Mouse (Mus musculus): Measurements from ENCODE around the gene Gzma.

DNA sequence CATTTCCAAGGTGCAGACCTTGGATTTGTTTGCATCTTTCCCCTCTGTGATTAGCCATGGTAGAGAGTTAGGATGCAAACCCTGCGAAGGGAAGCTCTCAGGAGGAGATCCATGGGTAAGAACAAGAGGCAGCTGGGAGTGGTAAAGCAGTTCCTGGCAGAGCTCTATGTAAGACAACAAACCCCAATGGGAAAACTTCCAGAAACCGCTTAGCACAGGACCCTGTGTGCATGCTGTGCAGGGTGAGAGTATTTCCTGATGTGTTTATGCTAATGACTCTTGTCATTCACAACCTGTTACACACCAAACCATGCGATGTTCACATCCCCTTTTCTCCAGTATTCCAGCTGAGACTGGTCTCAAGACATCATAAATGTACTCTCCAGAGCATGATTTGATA, 3.8 kb downstream of the Gzma start:
- TF ChIP-seq CTCF (IDR thresholded peaks at IDR 0.05; ENCODE audit: control insufficient read depth, insufficient read depth, insufficient read length) (no peak), CEBPB (IDR thresholded peaks at IDR 0.05; ENCODE audit: low read depth) (no peak), MYOG (IDR thresholded peaks at IDR 0.05; ENCODE audit: control insufficient read depth, extremely low read depth, insufficient read length) (no peak), MYOD1 (IDR thresholded peaks at IDR 0.05; ENCODE audit: control insufficient read depth, insufficient read length, low read depth) (no peak), USF1 (IDR thresholded peaks at IDR 0.05; ENCODE audit: low read depth) (no peak), FOSL1 (IDR thresholded peaks at IDR 0.05; ENCODE audit: insufficient read depth, low read length, poor library complexity, severe bottlenecking) (no peak)
